Mouse (Mus musculus): ENCODE data around the gene Wwtr1.

- no peak for TF ChIP-seq CTCF (IDR thresholded peaks at IDR 0.05; ENCODE audit: low read depth, low read length)
- TF ChIP-seq GATA1 (IDR thresholded peaks at IDR 0.05; ENCODE audit: borderline replicate concordance, low read length) = no peak
Measured at GRCm38 (mm10) chr3:57551210-57551609, 24.5 kb downstream of the Wwtr1 start.
